Mouse (Mus musculus) spleen, adult 10 weeks (tissue): ENCODE data around the gene Adgra3. TPM values are rescaled to one million over a fixed set of nuclear protein-coding genes. Genes with fewer than 3 reads are reported as not detected.

Source experiments
- polyA plus RNA-seq: library from polyadenylated mRNA; stranded (reverse); fragments of 350-450 nt; fragmentation: Illumina TruSeq; extraction: RNeasy Lipid Tissue Mini Kit (QIAGEN cat#74804); gene quantifications from one replicate; pipeline ENCODE4 v1.2.3, GENCODE M21; 2015; ENCODE audit warnings: low replicate concordance; ENCODE audit not compliant: insufficient read depth

The Adgra3 gene
- polyA plus RNA-seq = 3.8 TPM

DNA sequence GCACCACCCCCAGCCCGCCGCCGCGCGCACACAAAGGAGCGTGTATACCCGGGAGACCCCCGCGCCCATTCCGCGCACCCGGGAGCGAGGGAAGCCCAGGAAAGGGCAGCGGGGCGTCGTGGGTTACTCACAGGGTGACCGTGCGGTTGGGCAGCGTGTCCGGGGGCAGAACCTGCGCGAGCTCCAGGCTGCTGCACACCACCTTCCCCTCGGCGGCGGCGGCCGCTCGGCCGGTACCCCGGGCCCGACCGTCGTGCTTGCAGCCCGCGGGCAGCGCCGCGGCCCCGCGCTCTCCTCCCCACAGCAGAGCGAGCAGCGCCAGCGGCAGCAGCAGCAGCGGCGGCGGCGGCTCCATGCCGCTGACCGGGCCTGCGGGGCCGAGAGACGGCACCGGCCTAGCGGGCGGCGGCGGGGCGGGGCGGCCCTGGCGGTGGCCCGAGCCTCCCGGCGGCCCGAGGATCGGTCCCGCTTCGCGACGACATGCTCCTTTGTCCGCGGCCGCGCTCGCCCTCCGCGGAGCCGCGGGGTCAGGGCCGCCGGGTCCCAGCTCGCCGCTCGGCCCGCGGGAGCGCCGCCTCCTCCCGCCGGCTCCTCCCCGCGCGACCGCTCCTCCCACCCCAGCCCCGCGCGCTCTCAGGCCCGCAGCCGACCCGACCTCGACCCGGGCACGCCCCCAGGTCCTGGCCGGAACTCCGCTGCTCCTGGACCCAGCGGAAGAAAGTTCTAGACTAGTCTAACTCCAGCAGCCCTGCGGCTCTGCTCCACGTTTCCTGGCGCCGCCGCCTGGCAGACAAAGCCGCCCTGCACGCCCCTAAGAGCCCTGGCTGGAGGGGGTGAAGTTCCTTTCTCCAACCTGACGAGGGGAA, at the start of gene Adgra3:
TSS of gene Adgra3 (minus strand) at position 586 of the 866 bp plus-strand sequence.

